Mouse (Mus musculus): ENCODE measurements at regions not wholly inside any gene's neighbourhood (a gene's known extent, or its start where the extent isn't known, plus 50 kb on each side); places are given as distances from the start of the nearest gene placed in this dataset.
"Not testable (repeated sequence)": the region's sequence is repeated elsewhere in the genome, so short reads cannot be mapped to it uniquely, and the experiment has no call there.

DNA sequence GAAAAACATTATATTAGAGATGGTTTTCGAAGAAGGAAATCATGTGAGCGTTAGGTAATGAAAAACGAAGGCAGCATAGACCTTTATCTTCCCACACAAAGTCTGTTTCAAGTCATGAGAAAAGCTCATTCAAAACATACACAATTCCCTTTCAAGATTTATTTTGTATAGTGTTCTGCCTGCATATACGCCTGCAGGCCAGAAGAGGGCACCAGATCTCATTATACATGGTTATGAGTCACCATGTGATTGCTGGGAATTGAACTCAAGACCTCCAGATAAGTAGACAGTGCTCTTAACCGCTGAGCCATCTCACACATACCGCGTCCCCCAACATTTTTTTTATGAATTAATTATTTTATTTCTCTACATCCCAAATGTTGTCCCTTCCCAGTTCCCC, 578.3 kb upstream of the Ccdc54 start:
- DNase-seq (ENCODE audit: low read depth, low spot score): no peak

DNA sequence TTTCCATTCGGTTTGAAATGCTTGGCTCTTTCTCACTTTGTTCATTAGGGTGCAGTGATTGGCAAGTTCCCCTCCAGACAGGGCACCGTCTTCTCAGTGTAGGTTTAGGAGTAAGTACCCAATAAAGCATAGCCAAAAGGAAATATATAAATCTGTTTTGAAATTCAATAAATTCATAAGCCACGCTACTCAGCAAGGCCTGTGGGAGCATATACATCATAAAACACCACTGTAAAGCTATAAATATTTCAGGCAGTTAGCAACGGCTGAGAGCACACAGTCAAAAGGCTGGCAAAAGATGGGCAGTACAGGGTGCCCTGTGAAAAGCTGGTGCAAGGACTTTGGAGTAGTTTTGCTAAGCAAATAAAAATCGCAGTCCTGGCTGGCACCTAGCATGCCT, 569.8 kb upstream of the Ccdc54 start:
- DNase-seq (ENCODE audit: low read depth, low spot score): no peak

DNA sequence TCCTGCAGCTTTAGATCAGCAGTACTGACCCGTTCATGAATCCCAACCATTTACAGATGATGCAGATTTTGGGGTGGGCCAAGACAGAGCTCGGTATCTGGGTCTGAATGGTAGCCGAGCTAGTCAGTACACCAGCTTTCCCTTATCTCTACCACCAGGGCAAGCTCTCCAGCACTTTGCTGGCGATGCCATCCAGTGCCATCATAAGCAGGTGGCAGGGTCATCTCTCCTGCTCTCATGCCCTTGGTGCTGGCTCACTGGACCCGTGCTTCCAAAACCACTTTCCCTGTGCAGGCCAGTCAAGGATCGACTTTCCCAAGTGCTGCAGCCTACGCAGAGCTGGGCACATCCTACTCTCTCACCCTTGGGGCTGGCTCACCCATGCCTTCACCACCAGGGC, 547.6 kb upstream of the Ccdc54 start:
- DNase-seq (ENCODE audit: low read depth, low spot score): no peak

DNA sequence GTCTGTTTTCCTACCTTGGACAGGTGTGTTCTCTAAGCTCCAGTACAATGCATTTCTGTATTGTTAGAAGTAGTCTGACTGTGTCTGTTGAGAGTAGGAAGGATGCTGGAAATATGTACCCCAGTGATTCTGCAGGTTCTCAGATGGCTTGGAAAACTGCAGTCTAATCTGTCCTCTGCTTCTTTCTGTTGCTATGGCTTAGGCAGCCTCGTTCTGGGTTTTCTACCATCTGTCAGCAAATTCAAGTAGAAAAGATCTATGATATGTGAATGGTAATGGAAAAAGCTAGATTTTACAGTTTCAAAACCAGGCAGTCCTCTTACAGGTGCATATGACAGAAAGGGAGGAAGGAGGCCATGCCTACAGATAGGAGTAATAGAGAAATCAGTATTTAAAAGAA, 528.9 kb upstream of the Ccdc54 start:
- no peak for DNase-seq (ENCODE audit: low read depth, low spot score)

DNA sequence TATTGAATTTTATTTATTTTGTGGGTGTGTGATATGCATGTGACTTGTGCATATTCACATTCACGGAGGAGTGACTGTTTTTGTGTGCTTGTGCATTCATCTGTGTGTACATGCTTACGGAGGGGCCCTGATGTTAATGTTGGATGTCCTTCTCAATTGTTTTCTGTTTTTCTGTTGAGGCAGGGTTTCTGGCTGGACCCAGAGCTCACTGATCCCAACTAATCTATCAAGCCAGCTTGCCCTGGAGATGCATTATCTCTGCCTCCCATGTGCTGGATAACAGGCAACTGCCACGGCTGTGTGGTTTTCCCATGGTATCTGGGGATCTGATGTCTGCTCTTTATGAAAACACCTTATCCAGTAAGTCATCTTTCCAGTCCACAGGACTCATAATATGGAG, 527.4 kb upstream of the Ccdc54 start:
- no peak for DNase-seq (ENCODE audit: low read depth, low spot score)

DNA sequence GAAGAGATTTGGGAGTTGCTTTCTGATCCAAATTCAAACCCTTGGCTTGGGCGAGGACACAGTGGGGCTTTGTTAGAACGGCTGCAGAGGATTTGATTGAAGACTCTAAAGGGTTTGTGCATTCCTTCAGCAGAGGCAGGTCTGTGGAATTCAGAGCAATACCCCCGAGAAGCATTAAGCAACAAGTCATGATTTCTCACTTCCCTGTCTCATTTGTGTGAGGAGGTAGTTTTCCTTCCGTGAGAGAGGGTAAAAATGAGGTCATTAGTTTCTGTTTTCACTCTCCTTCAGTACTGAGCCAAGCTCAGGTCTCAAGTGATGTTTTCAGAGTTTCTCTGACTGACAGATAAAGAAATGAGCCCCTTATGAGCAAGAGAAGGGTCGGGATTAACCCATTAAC, 526.9 kb upstream of the Ccdc54 start:
- no peak for DNase-seq (ENCODE audit: low read depth, low spot score)

DNA sequence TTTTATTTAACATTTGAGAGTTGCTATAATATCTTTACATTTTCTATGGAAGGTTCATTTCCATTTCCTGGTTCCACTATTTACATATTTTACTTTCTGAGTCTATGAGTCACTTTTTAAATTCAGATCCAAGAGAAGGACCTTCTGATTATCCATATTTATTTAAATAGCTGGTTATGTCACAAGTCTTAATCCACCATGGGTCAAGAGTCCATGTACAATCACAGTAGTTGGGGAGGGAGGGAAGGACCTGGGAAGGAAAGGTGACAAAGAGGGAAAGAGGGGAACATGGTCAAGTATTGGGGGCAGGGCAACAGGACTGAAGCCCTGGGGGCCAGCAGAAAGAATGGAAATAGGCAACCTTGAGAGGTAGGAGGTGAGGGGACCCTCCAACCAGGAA, 518.9 kb upstream of the Ccdc54 start:
- no peak for DNase-seq (ENCODE audit: low read depth, low spot score)

DNA sequence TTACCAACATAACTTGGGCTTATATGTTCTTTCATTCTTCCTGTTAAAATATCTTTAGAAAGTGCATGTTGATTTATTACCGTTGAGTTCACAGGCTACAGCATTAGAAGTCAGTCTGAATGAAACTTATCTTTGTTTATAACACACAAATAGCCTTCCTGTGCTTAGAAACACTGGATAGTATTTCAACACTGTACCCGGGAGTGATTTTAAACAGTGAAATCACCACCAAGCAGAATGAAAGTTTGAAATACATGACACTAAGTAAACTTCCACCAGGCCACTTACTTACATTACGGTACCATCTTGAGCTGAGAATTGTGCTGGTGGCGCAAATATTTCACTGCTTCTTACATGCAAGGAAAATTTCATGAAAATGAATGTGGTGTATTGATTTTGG, 516.5 kb upstream of the Ccdc54 start:
- no peak for DNase-seq (ENCODE audit: low read depth, low spot score)

DNA sequence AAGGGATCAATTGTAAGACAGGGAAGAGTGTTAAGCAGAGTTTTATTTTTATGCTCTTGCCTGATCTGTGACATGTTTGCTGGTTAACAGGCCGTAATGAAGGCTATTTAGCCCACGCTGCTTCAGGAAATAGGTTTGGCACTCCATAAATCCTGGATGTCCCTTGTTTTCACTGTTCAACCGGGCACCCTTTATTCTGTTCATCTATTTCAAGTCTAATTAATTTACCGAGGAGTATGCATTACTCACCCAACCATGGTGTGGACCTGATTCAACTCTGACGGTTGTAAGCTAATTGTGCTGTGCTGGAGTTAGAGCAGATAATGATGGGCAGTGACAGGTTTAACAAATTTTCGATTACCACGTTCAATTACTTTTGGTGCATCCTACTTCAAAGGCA, 495.6 kb upstream of the Ccdc54 start:
- DNase-seq (ENCODE audit: low read depth, low spot score): no peak

DNA sequence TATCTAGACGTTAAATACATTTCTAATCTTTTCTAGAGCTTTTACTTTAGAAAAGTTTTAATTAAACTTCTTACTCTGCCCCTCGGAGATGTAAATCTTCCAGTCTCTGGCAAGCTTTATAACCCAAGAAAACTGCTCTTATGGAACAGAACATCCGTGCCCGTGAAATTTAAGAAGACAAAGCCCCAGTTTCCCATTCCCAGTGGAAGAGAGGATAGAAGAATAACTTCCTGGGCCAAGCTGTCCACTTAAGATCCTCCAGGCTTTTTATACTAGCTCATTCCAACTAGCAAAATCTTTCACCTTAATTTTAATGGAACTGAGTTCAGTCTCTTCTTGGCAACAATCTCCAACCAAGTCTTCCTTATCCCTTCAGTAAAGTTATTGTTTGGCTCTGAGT, 489.2 kb upstream of the Ccdc54 start:
- DNase-seq (ENCODE audit: low read depth, low spot score): no peak

DNA sequence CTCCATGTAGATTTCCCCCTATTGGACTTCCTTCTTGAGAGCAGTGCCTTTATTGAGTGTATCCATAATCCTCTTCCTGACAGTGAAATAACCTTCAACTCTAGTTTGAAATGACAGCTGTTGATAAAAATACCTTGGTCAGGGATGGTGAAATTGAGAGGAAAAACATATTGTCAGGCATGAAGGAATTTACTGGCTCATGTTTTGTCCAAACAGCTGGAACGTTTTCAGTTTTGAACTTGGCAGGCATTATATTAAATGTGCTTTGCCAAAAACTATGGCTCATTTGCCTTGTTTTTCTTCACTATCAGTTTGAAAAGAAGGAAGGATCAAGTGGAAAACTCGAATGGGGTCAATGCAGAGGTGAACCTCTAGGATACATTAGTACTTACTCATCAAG, 457.7 kb upstream of the Ccdc54 start:
- DNase-seq (ENCODE audit: low read depth, low spot score): peak; percentile 25

DNA sequence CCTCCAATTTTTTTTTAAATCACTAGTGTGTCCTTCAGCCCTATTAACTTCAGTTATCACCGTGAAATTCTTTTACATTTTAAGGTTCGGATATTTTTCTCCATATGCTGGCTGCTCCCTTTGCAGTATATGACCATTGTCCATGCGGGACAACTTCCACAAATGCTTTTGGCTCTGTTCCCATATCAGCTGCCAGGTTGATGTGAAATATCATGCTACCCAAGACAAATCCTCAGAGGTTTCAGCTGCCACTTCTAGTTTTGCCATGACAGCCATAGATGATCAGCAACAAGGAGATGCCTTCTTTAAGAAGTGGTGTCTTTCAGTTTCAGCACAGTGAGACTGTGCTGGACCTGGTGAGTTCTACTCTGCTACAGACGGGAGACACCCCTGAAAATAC, 457.2 kb upstream of the Ccdc54 start:
- DNase-seq (ENCODE audit: low read depth, low spot score): no peak

DNA sequence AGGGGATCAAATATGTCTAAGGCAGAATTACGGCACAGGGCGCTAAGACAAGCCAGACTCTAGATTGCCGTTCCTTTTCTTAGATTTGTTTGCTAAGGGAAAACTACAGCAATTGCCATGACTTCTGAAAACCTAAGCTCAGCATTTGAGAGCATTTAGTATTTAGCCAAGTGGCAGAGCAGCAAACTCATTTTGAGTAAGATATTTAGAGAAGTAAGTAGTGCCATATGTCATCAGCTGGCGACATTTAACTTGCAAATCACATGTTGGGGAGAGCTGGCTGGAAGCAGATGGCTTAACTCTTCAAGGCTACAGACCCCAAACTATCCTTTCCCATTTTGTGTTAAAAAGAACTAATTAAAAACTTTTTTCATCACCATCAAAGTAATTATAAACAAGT, 450.4 kb upstream of the Ccdc54 start:
- no peak for DNase-seq (ENCODE audit: low read depth, low spot score)

DNA sequence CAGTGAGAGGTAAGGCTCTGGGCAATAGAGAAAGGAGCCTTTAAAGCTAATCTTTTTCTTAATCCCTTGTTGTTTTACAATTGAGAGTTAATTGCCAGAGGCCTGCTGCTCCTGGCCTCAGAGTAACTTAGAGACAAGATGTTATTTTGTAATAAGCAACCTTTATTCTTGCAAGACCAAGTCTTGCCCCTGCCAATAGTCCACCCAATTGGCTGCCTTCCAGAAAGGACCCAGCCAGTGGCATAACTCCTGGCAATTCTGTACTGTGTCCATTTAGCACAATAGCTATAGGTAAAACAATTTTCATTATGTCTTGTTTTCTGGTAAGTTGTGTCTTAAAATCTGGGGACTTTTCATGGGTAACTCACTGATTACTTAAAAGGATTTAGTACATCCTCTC, 411.9 kb upstream of the Ccdc54 start:
- peak; percentile 9 for DNase-seq (ENCODE audit: low read depth, low spot score)

DNA sequence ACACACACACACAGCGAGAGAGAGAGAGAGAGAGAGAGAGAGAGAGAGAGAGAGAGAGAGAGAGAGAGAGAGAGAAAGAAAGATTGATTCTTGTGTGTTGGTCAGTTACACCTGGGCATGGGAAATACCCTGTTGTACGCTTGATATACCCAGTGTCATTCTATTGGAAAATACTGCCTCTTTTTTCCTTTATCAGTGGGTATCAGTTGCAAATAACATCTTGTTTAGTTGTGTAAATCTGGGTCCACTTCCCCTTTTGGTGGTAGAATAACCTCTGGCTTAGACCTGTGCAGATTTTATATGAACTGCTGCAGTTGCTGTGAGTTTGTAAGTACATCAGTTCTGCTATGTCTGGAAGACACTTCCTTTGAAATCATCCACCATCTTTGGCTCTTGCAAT, 373.4 kb upstream of the Ccdc54 start:
- DNase-seq (ENCODE audit: low read depth, low spot score): no peak

DNA sequence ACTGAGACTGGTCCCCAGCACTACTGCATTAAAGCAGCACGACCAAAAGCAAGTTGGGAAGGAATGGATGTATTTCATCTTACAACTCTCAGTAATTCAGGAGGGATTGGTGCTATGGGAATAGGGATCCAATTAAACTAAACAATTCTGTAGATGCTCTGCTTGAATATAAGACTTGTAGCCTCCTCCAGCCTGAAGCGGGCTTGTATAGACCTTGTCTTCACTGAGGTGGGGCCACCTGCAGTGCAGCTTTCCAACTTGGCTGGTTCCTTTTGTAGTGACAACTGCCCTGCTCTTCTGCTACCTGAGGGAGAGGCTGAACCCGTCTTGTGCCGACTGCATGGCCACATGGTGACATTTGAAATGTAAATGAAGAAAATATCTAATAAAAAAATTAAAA, 353.1 kb upstream of the Ccdc54 start:
- DNase-seq (ENCODE audit: low read depth, low spot score): no peak

DNA sequence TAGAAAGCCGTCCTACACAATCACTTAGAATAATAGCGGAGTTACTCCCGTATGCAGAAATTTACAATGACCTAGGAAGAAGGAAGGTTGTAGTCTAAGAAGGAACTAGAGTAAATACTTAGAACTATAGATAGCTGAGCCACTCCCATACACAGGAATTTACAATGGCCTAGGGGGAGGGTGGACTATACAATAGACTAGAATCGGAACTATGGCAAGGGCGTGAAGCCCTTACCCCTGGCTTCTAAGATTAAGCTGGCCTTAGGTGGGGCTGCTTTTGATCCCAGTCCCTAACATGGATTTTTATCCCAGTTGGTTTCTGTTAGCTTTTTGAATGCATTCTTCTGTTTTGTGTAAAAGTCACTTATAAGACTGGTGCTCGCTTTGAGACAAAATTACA, 352.6 kb upstream of the Ccdc54 start:
- DNase-seq (ENCODE audit: low read depth, low spot score): not testable (repeated sequence)

DNA sequence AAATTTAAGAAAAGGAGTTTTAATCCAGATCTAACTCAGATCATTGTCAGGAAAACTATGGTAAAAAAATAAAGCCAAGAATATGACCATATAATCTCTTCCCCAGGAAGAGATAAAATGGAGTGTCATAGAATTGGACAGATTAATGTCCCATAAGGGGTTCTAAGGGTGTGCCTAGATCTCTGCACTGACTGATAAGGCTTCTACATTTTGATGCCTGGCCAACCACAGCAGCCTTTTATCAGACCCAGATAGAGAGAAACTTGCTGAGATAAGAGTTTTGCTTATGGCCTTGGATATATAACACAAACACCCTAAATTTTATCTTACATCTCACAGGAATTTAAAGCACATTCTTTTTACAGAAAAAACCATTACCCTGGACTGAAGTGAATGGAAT, 351.3 kb upstream of the Ccdc54 start:
- no peak for DNase-seq (ENCODE audit: low read depth, low spot score)

DNA sequence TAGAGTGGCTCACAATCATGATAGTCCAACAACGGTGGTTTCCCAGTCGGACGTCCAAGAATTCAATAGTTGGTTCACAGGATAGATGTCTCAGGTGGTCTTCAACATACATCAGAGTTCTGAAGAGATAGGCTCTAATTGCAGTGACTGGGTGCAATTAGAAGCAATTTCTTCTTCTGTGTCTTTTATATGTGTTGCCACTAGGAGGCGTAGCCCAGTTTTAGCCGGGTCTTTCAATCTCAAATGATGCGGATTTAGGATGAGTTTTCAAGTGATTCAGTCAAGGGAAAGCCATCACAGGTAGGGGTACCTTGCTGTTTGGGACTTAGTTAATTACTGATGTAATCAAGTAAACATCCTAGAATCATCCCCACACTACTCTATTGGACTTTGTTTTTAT, 348.4 kb upstream of the Ccdc54 start:
- DNase-seq (ENCODE audit: low read depth, low spot score): no peak

DNA sequence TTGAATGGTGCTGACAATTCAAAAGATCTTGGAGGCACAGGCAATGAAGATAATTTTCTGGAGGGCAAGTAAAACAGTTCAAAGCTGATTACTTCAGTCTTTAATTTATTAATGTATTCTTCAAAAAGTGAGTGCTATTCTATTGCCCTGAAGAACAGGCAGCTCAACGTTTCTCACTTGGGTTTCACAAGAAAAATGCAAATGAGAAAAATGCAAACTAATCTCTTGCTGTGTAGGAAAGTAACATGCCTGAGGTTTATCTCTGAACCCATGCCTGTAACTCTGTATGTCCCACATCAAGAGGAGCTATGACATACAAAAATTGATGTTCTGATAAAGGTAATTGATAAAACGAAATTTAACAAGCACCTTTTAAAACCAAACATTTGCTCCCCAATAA, 316.8 kb upstream of the Ccdc54 start:
- no peak for DNase-seq (ENCODE audit: low read depth, low spot score)

DNA sequence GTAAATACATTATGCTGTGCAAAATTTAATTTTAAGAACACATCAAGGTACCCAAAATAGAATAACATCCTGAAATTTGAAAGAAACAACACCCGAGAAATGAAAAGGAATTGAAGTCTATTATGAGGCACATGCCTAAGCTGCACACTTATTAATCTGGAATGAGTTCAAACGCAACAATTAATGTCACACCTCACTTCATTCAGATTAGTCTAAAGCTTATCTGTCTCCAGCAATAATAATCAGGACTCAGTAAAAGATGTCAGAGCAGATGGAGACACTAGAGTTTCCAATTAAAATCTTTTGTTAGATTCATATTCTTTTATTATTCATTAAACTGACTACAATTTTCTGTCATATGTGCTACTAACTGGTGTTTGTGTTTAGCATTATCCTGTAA, 308.2 kb upstream of the Ccdc54 start:
- DNase-seq (ENCODE audit: low read depth, low spot score): no peak

DNA sequence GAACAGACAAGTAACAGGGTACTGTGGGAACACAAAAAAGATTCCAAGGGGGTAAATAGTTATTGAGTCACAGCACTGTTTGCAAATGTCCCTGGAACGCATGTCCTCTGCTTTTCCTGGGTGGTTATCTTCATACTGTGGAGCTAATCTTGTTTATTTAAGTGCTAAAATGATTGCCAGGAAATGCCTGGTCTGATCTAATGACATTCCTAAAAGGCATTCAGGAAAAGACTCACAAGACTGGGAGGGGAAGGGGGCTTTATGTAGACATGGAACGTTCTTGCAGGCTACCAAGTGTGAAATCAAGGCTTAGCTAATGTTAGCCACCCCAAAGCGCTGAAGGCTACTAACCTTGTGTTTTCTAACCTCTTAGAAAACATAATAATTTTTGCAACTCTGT, 287.0 kb upstream of the Ccdc54 start:
- DNase-seq (ENCODE audit: low read depth, low spot score): no peak

DNA sequence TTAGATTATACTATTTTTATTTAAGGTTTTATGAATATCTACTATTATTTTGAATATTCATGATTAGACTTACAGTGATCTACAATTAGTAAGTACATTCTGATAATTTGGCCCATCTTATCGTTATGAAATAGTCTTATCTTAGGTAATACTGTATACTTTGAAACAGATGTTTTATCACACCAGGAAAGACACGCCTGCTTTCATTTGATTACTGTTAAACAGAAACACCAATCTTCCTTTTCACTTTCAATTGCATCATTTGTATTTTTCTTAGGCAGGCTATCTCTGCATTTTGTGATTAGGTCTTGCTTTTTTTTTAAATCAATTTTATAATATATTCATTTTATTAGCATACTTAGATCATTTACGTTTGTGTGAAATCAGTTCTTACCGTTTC, 280.4 kb upstream of the Ccdc54 start:
- DNase-seq (ENCODE audit: low read depth, low spot score): no peak

DNA sequence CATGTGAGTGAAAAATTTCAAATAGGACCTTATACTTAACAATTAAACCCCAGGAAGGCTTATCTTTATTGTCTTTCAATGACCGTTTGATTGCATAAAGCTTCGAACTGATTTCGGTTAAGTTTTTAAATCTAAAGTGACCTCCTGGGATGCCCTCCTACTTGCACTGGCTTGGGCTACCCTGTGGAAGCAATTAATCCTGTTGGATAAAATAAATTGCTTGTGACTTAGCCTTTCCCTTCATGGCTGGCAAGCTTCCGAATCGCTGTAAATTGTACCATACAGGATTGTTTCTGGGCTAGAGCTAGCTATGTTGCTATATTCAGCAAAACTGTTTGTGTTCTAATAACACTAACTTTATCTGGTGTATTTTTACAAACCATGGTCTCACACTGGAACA, 272.6 kb upstream of the Ccdc54 start:
- DNase-seq (ENCODE audit: low read depth, low spot score): no peak

DNA sequence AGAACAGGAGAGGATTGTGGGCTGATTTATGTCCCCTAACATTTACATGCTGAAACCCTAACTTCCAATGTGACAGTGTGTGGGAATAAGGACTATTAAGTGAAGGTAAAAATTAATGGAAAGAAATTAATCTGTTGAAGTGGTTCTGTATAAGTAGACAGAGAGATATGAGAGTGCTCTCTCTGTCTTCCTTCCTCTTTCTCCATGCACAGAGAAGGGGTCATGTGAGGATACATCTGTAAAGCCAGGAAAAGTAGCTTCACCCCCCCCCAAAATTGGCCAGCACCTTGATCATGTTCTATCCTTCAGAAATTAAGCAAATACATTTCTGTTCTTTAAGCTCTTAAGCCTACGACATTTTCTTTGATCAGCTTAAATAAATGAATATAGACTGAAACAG, 268.6 kb upstream of the Ccdc54 start:
- DNase-seq (ENCODE audit: low read depth, low spot score): no peak

All from skeletal muscle tissue, adult 2 months (tissue).